Mouse (Mus musculus): ENCODE results near the gene Oser1. TPM values are rescaled to one million over a fixed set of nuclear protein-coding genes. Genes with fewer than 3 reads are reported as not detected.

Gene Oser1
- total and polyA plus RNA-seq, 3 experiments: 14.0 to 84.2 (median 42.5) TPM

GRCm38 (mm10) chr2:163467585-163467984, 43.1 kb upstream of the Oser1 start:
- no peaks in the 10 kb centered on the region for H3K9me3 ChIP-seq (replicated peaks)
- no peak for DNase-seq (ENCODE audit: low spot score)
- H3K4me1 ChIP-seq (ENCODE audit: insufficient read depth, low read depth, low read length): peaks cover 11% of the 10 kb centered on the region
- peaks cover 65% of the 10 kb centered on the region for H3K36me3 ChIP-seq (replicated peaks)
- H3K4me3 ChIP-seq (ENCODE audit: low read depth, low read length): no peak overlapping the region
- no peak for TF ChIP-seq GATA1 (IDR thresholded peaks at IDR 0.05; ENCODE audit: borderline replicate concordance, low read length)
- no peak for TF ChIP-seq TAL1 (conservative IDR thresholded peaks at IDR 0.05; ENCODE audit: low read depth, low read length)
- TF ChIP-seq GATA2 (IDR thresholded peaks at IDR 0.05; ENCODE audit: borderline replicate concordance, low read depth, low read length): no peak
- TF ChIP-seq POLR2AphosphoS5 (IDR thresholded peaks at IDR 0.05; ENCODE audit: insufficient replicate concordance, low read depth, low read length): no peak
- TF ChIP-seq CTCF (IDR thresholded peaks at IDR 0.05; ENCODE audit: low read depth, low read length): no peak
- ATAC-seq (ENCODE audit: extremely low read depth, insufficient number of reproducible peaks, low FRiP score, poor library complexity, severe bottlenecking): no peak
- H3K27me3 ChIP-seq (ENCODE audit: insufficient read depth, low read length): no peaks in the 10 kb centered on the region

- DNase-seq (ENCODE audit: low spot score): no peak
- Histone ChIP-seq H3K9me3 (replicated peaks) (no peaks in the 10 kb centered on the region), H3K27me3 (ENCODE audit: insufficient read depth, low read length) (no peaks in the 10 kb centered on the region), H3K4me3 (ENCODE audit: low read depth, low read length) (no peak overlapping the region), H3K4me1 (ENCODE audit: insufficient read depth, low read depth, low read length) (peaks cover 11% of the 10 kb centered on the region), H3K36me3 (replicated peaks) (peaks cover 65% of the 10 kb centered on the region)
- no peak for ATAC-seq (ENCODE audit: extremely low read depth, insufficient number of reproducible peaks, low FRiP score, poor library complexity, severe bottlenecking)
- TF ChIP-seq POLR2AphosphoS5 (IDR thresholded peaks at IDR 0.05; ENCODE audit: insufficient replicate concordance, low read depth, low read length) (no peak), TAL1 (conservative IDR thresholded peaks at IDR 0.05; ENCODE audit: low read depth, low read length) (no peak), GATA1 (IDR thresholded peaks at IDR 0.05; ENCODE audit: borderline replicate concordance, low read length) (no peak), CTCF (IDR thresholded peaks at IDR 0.05; ENCODE audit: low read depth, low read length) (no peak), GATA2 (IDR thresholded peaks at IDR 0.05; ENCODE audit: borderline replicate concordance, low read depth, low read length) (no peak)
Observed at GRCm38 (mm10) chr2:163466771-163467170, 42.3 kb upstream of the Oser1 start.

GRCm38 (mm10) chr2:163464562-163464961, 40.1 kb upstream of the Oser1 start:
- TF ChIP-seq TAL1 (conservative IDR thresholded peaks at IDR 0.05; ENCODE audit: low read depth, low read length): no peak
- Histone ChIP-seq H3K4me3 (ENCODE audit: low read depth, low read length) (no peak overlapping the region), H3K27me3 (ENCODE audit: insufficient read depth, low read length) (no peaks in the 10 kb centered on the region), H3K4me1 (ENCODE audit: insufficient read depth, low read depth, low read length) (0 out of 2 replicates have a peak, but pooled peaks cover 3% of the 10 kb centered on the region), H3K9me3 (replicated peaks) (no peaks in the 10 kb centered on the region), H3K36me3 (replicated peaks) (peaks cover 54% of the 10 kb centered on the region)
- DNase-seq (ENCODE audit: low spot score) (no peak), ATAC-seq (ENCODE audit: extremely low read depth, insufficient number of reproducible peaks, low FRiP score, poor library complexity, severe bottlenecking) (no peak)

- DNase-seq (ENCODE audit: low spot score) (no peak), ATAC-seq (ENCODE audit: extremely low read depth, insufficient number of reproducible peaks, low FRiP score, poor library complexity, severe bottlenecking) (no peak)
- Histone ChIP-seq H3K4me1 (ENCODE audit: insufficient read depth, low read depth, low read length) (0 out of 2 replicates have a peak, but pooled peaks cover 3% of the 10 kb centered on the region), H3K36me3 (replicated peaks) (peaks cover 49% of the 10 kb centered on the region), H3K4me3 (ENCODE audit: low read depth, low read length) (no peak overlapping the region), H3K9me3 (replicated peaks) (no peaks in the 10 kb centered on the region), H3K27me3 (ENCODE audit: insufficient read depth, low read length) (no peaks in the 10 kb centered on the region)
- TF ChIP-seq POLR2AphosphoS5 (IDR thresholded peaks at IDR 0.05; ENCODE audit: insufficient replicate concordance, low read depth, low read length) (no peak), TAL1 (conservative IDR thresholded peaks at IDR 0.05; ENCODE audit: low read depth, low read length) (no peak), GATA2 (IDR thresholded peaks at IDR 0.05; ENCODE audit: borderline replicate concordance, low read depth, low read length) (no peak), CTCF (IDR thresholded peaks at IDR 0.05; ENCODE audit: low read depth, low read length) (no peak), GATA1 (IDR thresholded peaks at IDR 0.05; ENCODE audit: borderline replicate concordance, low read length) (no peak)
Observed at GRCm38 (mm10) chr2:163463998-163464397, 39.5 kb upstream of the Oser1 start.

- Histone ChIP-seq H3K9me3 (replicated peaks) (no peaks in the 10 kb centered on the region), H3K4me1 (ENCODE audit: insufficient read depth, low read depth, low read length) (0 out of 2 replicates have a peak, but pooled peaks cover 3% of the 10 kb centered on the region), H3K27me3 (ENCODE audit: insufficient read depth, low read length) (no peaks in the 10 kb centered on the region), H3K36me3 (replicated peaks) (peaks cover 42% of the 10 kb centered on the region), H3K4me3 (ENCODE audit: low read depth, low read length) (no peak overlapping the region)
- DNase-seq (ENCODE audit: low spot score) (no peak), ATAC-seq (ENCODE audit: extremely low read depth, insufficient number of reproducible peaks, low FRiP score, poor library complexity, severe bottlenecking) (no peak)
- TF ChIP-seq GATA2 (IDR thresholded peaks at IDR 0.05; ENCODE audit: borderline replicate concordance, low read depth, low read length) (no peak), CTCF (IDR thresholded peaks at IDR 0.05; ENCODE audit: low read depth, low read length) (no peak), GATA1 (IDR thresholded peaks at IDR 0.05; ENCODE audit: borderline replicate concordance, low read length) (no peak), TAL1 (conservative IDR thresholded peaks at IDR 0.05; ENCODE audit: low read depth, low read length) (no peak), POLR2AphosphoS5 (IDR thresholded peaks at IDR 0.05; ENCODE audit: insufficient replicate concordance, low read depth, low read length) (no peak)
Observed at GRCm38 (mm10) chr2:163463251-163463769, 38.8 kb upstream of the Oser1 start.

- Histone ChIP-seq H3K4me1 (ENCODE audit: insufficient read depth, low read depth, low read length) (0 out of 2 replicates have a peak, but pooled peaks cover 3% of the 10 kb centered on the region), H3K4me3 (ENCODE audit: low read depth, low read length) (no peak overlapping the region), H3K27me3 (ENCODE audit: insufficient read depth, low read length) (no peaks in the 10 kb centered on the region), H3K9me3 (replicated peaks) (no peaks in the 10 kb centered on the region), H3K36me3 (replicated peaks) (peaks cover 37% of the 10 kb centered on the region)
- no peak for TF ChIP-seq POLR2AphosphoS5 (IDR thresholded peaks at IDR 0.05; ENCODE audit: insufficient replicate concordance, low read depth, low read length)
- TF ChIP-seq GATA2 (IDR thresholded peaks at IDR 0.05; ENCODE audit: borderline replicate concordance, low read depth, low read length): no peak
- TF ChIP-seq GATA1 (IDR thresholded peaks at IDR 0.05; ENCODE audit: borderline replicate concordance, low read length): no peak
- no peak for TF ChIP-seq TAL1 (conservative IDR thresholded peaks at IDR 0.05; ENCODE audit: low read depth, low read length)
- TF ChIP-seq CTCF (IDR thresholded peaks at IDR 0.05; ENCODE audit: low read depth, low read length): no peak
- ATAC-seq (ENCODE audit: extremely low read depth, insufficient number of reproducible peaks, low FRiP score, poor library complexity, severe bottlenecking) (no peak), DNase-seq (ENCODE audit: low spot score) (no peak)
Observed at GRCm38 (mm10) chr2:163462801-163463200, 38.3 kb upstream of the Oser1 start.
